Mouse (Mus musculus) heart, adult 2 months (tissue): ENCODE measurements around the gene Reps1. TPM values are rescaled to one million over a fixed set of nuclear protein-coding genes. Genes with fewer than 3 reads are reported as not detected.

Experiments used
- DNase-seq, 2 experiments: peaks; one replicate each; pipeline ENCODE4 v3.0.0; 2021
- H3K27ac ChIP-seq: fragments of 200-600 bp; 2 replicates; pipeline ENCODE4 v1.8.1; 2022
- H3K27me3 ChIP-seq: fragments of 200-500 bp; 2 replicates; pipeline ENCODE4 v1.6.1; 2012; ENCODE audit warnings: mild to moderate bottlenecking, low read length, inconsistent platforms, mixed read lengths; ENCODE audit not compliant: control insufficient read depth, insufficient read depth
- H3K36me3 ChIP-seq: fragments of 200-500 bp; 2 replicates; pipeline ENCODE4 v1.6.1; 2012; ENCODE audit warnings: low read length, inconsistent platforms; ENCODE audit not compliant: control insufficient read depth, insufficient read depth
- H3K4me1 ChIP-seq: fragments of 200-500 bp; 2 replicates; pipeline ENCODE4 v1.6.1; 2011; ENCODE audit warnings: low read length; ENCODE audit not compliant: control insufficient read depth, insufficient read depth
- H3K4me3 ChIP-seq: fragments of 200-600 bp; 2 replicates; pipeline ENCODE4 v1.8.1; 2022
- H3K79me2 ChIP-seq: fragments of 200-500 bp; replicated peaks from 2 replicates; pipeline ENCODE4 v1.6.1; 2012; ENCODE audit warnings: mild to moderate bottlenecking, inconsistent platforms, low read length, moderate library complexity, mixed read lengths; ENCODE audit not compliant: control insufficient read depth, insufficient read depth
- H3K9ac ChIP-seq: fragments of 200-500 bp; 2 replicates; pipeline ENCODE4 v1.6.1; 2012; ENCODE audit warnings: low read depth, mild to moderate bottlenecking, control low read depth, inconsistent platforms, low read length, mixed read lengths
- CTCF ChIP-seq: fragments of 200-600 bp; IDR thresholded peaks from 2 replicates; pipeline ENCODE4 v1.8.1; 2022; ENCODE audit warnings: antibody characterized with exemption, mild to moderate bottlenecking, moderate library complexity
- EP300 ChIP-seq: fragments of 200-500 bp; IDR thresholded peaks from 2 replicates; pipeline ENCODE4 v1.6.1; 2011; ENCODE audit warnings: low read depth, low read length, control low read depth; ENCODE audit not compliant: insufficient read depth
- POLR2A ChIP-seq: fragments of 200-500 bp; IDR thresholded peaks from 2 replicates; pipeline ENCODE4 v1.6.1; 2011; ENCODE audit warnings: mild to moderate bottlenecking, low read depth, low read length, control low read depth; ENCODE audit not compliant: insufficient read depth
- WGBS: fragments of 180-500 bp; shearing (Covaris S2); methylation state at CpG from one replicate; pipeline ENCODE4 v1.1.7; 2018; 5-methylcytosine and 5-hydroxymethylcytosine counted together
- intact Hi-C: fragments of 180-260 bp; cut with DNase I; formaldehyde crosslinking; loops from one replicate; pipeline ENCODE4 v1.15.1; 2025
- polyA plus RNA-seq: library from polyadenylated mRNA; depleted of rRNA; stranded (reverse); fragments of >200 nt; gene quantifications from 2 replicates; pipeline ENCODE4 v1.2.3, GENCODE M21; 2012
- total RNA-seq, 2 experiments: library from RNA; stranded (reverse); gene quantifications; 2 replicates each; pipeline ENCODE4 v1.2.3; 2021

Reps1 gene
- total and polyA plus RNA-seq, 3 experiments: 28.3 to 34.1 (median 31.9) TPM

DNA sequence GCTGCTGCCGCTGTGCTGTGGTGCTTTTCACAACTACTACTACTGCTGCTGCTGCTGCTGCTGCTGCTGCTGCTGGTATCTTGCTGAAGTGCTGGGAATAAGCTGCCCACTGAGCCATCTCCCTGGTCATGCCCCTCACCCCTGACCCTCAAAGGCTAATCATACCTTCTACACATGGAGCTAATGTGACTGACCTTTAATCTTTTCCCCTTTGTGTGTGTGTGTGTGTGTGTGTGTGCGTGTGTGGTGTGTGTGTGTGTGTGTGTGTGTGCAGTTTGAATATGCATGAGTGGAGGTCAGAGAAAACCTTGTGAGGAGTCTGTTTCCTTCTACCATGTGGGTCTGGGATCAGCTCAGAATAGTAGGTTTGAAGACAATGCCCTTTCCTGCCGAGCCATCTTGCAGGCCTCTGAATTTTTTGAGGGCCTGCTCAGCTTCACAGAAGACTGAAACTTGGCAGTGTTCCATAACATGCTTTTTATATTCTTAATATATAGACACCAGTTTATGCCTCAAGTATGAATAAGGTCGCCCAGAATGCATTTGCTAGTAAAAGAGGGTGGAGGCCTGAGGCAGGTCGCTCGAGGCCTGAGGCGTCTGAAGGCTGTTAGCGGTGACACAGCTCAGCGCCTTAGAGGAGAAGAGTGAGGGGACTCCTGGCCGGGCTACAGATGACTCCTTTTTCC, 12.2 kb downstream of the Reps1 start:
- DNase-seq: no peak
- TF ChIP-seq CTCF (no peak), POLR2A (no peak), EP300 (no peak)
- intact Hi-C loops: no loop called here
- H3K9ac ChIP-seq: no peak overlapping the region
- peaks cover 4% of the 10 kb centered on the region for H3K36me3 ChIP-seq
- 50% methylated on average over 10 of the region's 10 CpGs for WGBS
- no peak overlapping the region for H3K4me3 ChIP-seq
- H3K4me1 ChIP-seq: peaks cover 11% of the 10 kb centered on the region
- H3K27ac ChIP-seq: no peak overlapping the region
- H3K79me2 ChIP-seq: peaks cover 6% of the 10 kb centered on the region
- no peaks in the 10 kb centered on the region for H3K27me3 ChIP-seq

DNA sequence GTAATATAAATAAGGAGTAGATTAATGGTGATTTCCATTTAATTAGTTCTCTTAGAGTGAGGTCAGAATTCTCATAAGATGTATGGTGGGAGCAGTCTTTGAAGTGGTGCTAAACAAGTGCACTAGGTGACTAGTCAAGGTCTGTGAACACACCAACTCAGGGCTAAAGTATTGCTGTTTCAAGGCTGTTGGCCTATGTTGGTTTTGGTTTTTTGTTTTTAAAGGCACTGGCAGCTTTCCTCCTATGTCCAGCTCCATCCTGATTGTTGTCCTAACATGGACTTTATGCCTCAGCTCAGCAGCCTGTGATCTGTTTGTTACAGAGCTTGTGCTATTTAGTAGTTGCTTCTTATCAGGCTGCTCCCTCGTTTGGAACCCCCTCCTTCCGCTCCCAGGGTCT, 13.2 kb downstream of the Reps1 start:
- peaks cover 4% of the 10 kb centered on the region for H3K36me3 ChIP-seq
- TF ChIP-seq POLR2A (no peak), CTCF (no peak), EP300 (no peak)
- no peak overlapping the region for H3K27ac ChIP-seq
- DNase-seq: no peak
- H3K27me3 ChIP-seq: no peaks in the 10 kb centered on the region
- H3K9ac ChIP-seq: no peak overlapping the region
- H3K4me1 ChIP-seq: peaks cover 13% of the 10 kb centered on the region
- 69% methylated on average over 2 of the region's 2 CpGs for WGBS
- peaks cover 6% of the 10 kb centered on the region for H3K79me2 ChIP-seq
- intact Hi-C loops: no loop called here
- H3K4me3 ChIP-seq: no peak overlapping the region

DNA sequence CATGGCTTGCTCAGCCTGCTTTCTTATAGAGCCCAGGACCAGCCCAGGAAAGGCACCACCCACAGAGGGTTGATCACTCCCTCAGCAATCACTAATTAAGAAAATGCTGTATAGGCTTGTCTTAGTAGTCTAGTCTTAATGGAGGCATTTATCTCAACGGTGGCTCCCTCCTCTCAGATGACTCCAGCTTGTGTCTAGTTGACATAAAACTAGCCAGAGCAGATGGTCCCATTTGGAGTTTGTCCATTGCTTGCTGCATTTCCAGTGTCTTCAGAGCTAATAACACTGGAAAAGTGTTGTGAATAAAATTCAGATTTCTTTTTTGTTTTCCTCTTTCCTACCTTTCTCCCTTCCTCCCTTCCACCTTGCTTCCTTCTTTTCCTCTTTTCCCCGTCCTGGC, 13.9 kb downstream of the Reps1 start:
- Histone ChIP-seq H3K4me3 (no peak overlapping the region), H3K27me3 (no peaks in the 10 kb centered on the region), H3K36me3 (peaks cover 4% of the 10 kb centered on the region), H3K4me1 (peaks cover 13% of the 10 kb centered on the region), H3K79me2 (peaks cover 6% of the 10 kb centered on the region), H3K9ac (no peak overlapping the region), H3K27ac (no peak overlapping the region)
- TF ChIP-seq CTCF (no peak), POLR2A (no peak), EP300 (no peak)
- intact Hi-C loops: no loop called here
- 53% methylated on average over 2 of the region's 2 CpGs for WGBS
- DNase-seq: no peak

DNA sequence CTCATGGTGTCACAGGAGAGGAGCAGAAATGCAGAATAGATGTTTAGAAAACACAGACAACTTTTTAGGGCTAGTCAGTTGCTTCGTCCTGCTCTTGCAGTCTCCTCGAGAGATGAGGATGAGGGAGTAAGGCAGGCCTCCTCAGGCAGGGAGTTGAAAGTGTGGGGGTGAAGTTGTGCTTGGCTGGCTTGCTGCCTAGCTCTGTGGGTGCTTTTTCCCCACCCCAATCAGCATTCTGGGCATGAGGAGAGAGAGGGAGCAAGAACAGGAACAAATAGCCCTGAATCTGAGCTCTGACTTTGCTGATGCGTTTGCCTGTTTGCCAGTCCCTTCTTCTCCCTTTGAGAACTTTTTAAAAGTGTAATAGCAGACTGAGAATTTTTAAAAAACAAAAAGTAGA, 14.5 kb downstream of the Reps1 start:
- Histone ChIP-seq H3K27me3 (no peaks in the 10 kb centered on the region), H3K79me2 (peaks cover 6% of the 10 kb centered on the region), H3K4me3 (no peak overlapping the region), H3K36me3 (peaks cover 4% of the 10 kb centered on the region), H3K4me1 (peaks cover 15% of the 10 kb centered on the region), H3K27ac (no peak overlapping the region), H3K9ac (0 out of 2 replicates have a peak overlapping the region, but pooled peaks have one; percentile 29)
- 32% methylated on average over 3 of the region's 3 CpGs for WGBS
- intact Hi-C loops: no loop called here
- TF ChIP-seq EP300 (no peak), CTCF (no peak), POLR2A (no peak)
- DNase-seq: peak in 1 of 2 experiments; percentile 33

DNA sequence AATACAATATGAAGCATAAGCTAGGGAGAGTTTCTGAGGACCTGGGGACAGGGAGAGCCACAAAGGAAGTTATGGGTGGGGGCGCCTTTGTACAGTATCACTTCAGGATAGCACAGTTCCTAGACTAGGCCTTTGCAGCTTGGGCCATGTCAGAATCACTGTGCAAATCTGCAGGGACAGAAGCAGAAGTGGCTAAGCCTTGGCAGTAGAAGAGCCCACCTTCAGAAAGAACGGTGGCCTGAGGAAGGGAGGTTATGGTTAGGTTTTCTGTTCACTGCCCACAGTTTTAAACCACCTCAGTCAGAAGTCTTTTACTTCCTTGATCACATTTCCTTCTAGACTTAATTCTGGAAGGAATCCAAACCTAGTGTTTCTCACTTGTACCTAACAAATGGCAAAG, 15.0 kb downstream of the Reps1 start:
- Histone ChIP-seq H3K27me3 (no peaks in the 10 kb centered on the region), H3K36me3 (peaks cover 4% of the 10 kb centered on the region), H3K4me1 (peaks cover 16% of the 10 kb centered on the region), H3K9ac (no peak overlapping the region), H3K27ac (no peak overlapping the region), H3K79me2 (peaks cover 6% of the 10 kb centered on the region), H3K4me3 (no peak overlapping the region)
- 32% methylated on average over 2 of the region's 2 CpGs for WGBS
- intact Hi-C loops: no loop called here
- no peak for DNase-seq
- TF ChIP-seq CTCF (no peak), EP300 (no peak), POLR2A (no peak)

DNA sequence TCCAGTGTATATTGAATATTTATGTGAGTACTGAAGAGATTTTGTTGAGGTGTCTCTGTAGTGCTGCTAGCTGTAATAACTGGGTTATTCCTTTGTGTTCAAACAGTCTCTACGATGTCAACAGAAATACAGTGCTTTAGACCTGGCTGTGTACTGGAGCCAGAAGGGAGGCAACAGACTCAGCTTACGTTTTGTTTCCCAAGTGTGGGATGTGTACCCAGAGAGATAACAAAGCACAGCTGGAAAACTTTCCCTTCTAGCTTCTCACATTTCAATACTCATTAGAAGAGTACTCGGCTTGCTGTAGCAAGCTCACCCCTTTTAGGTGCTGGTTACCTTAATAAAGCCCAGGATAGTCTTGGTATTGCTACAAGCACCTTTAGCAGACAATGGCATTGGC, 17.2 kb downstream of the Reps1 start:
- no peaks in the 10 kb centered on the region for H3K27me3 ChIP-seq
- DNase-seq: no peak
- no peak overlapping the region for H3K27ac ChIP-seq
- peaks cover 4% of the 10 kb centered on the region for H3K36me3 ChIP-seq
- intact Hi-C loops: no loop called here
- H3K4me3 ChIP-seq: no peak overlapping the region
- no peak for TF ChIP-seq POLR2A
- no peak for TF ChIP-seq CTCF
- no peak for TF ChIP-seq EP300
- no peaks in the 10 kb centered on the region for H3K79me2 ChIP-seq
- peaks cover 14% of the 10 kb centered on the region for H3K4me1 ChIP-seq
- 34% methylated on average over 3 of the region's 3 CpGs for WGBS
- no peak overlapping the region for H3K9ac ChIP-seq
